Mouse (Mus musculus) hindbrain, embryonic 13.5 days (tissue): ENCODE data around the gene Fat1. TPM values are rescaled to one million over a fixed set of nuclear protein-coding genes. Genes with fewer than 3 reads are reported as not detected.

Experiments
- ATAC-seq: fragments of 200-750 bp; cut with Nextera tagmentation; 2 replicates; pipeline ENCODE4 v1.8.0; 2017; ENCODE audit warnings: moderate TSS enrichment; ENCODE audit not compliant: low FRiP score
- H3K27ac ChIP-seq: fragments of 300-500 bp; sonication (generic); 2 replicates; pipeline ENCODE4 v1.5.1; 2015; ENCODE audit warnings: inconsistent platforms, mild to moderate bottlenecking, moderate library complexity
- H3K27me3 ChIP-seq: fragments of 300-500 bp; sonication (generic); 2 replicates; pipeline ENCODE4 v1.6.1; 2015; ENCODE audit warnings: mild to moderate bottlenecking, inconsistent platforms
- H3K36me3 ChIP-seq: fragments of 300-500 bp; sonication (generic); 2 replicates; pipeline ENCODE4 v1.6.1; 2015; ENCODE audit warnings: mild to moderate bottlenecking, inconsistent platforms
- H3K4me1 ChIP-seq: fragments of 300-500 bp; sonication (generic); replicated peaks from 2 replicates; pipeline ENCODE4 v1.6.1; 2015; ENCODE audit warnings: inconsistent platforms
- H3K4me2 ChIP-seq: fragments of 300-500 bp; sonication (generic); 2 replicates; pipeline ENCODE4 v1.6.1; 2015; ENCODE audit warnings: inconsistent platforms, mild to moderate bottlenecking, moderate library complexity
- H3K4me3 ChIP-seq: fragments of 300-500 bp; sonication (generic); 2 replicates; pipeline ENCODE4 v1.5.1; 2015; ENCODE audit warnings: mild to moderate bottlenecking, inconsistent platforms
- H3K9ac ChIP-seq: fragments of 300-500 bp; sonication (generic); 2 replicates; pipeline ENCODE4 v1.6.1; 2015; ENCODE audit warnings: mild to moderate bottlenecking, inconsistent platforms
- H3K9me3 ChIP-seq: fragments of 300-500 bp; sonication (generic); 2 replicates; pipeline ENCODE4 v1.6.1; 2016; ENCODE audit warnings: inconsistent platforms
- WGBS: fragments of 180-500 bp; shearing (Covaris S2); methylation state at CpG from one replicate; pipeline ENCODE4 v1.1.7; 2015; 5-methylcytosine and 5-hydroxymethylcytosine counted together
- polyA plus RNA-seq: library from polyadenylated mRNA; unstranded; fragments of >200 nt; fragmentation: Nextera tagmentation; extraction: Ambion mirVana; gene quantifications from 2 replicates; pipeline ENCODE4 v1.2.1, GENCODE M21; 2015

Gene Fat1
- polyA plus RNA-seq, 1 experiment from 2014 or later = 12.7 TPM

- WGBS = 68% methylated on average over 5 of the region's 5 CpGs
- H3K4me2 ChIP-seq = no peak overlapping the region
- H3K9me3 ChIP-seq = peaks cover 5% of the 10 kb centered on the region; the same call in 1 of the 2 replicates
- H3K36me3 ChIP-seq = peaks cover 42% of the 10 kb centered on the region
- H3K27me3 ChIP-seq = no peaks in the 10 kb centered on the region
- no peaks in the 10 kb centered on the region for H3K4me1 ChIP-seq
- no peak for ATAC-seq
- H3K4me3 ChIP-seq = no peak overlapping the region
- no peak overlapping the region for H3K27ac ChIP-seq
- no peak overlapping the region for H3K9ac ChIP-seq
Measured at GRCm38 (mm10) chr8:45019241-45019640, 84.0 kb downstream of the Fat1 start.

GRCm38 (mm10) chr8:45021171-45021570 is 85.9 kb downstream of the Fat1 start:
- Histone ChIP-seq H3K27me3 (no peaks in the 10 kb centered on the region), H3K4me1 (no peaks in the 10 kb centered on the region), H3K9me3 (peaks cover 12% of the 10 kb centered on the region; the same call in 1 of the 2 replicates), H3K9ac (no peak overlapping the region), H3K4me2 (no peak overlapping the region), H3K4me3 (no peak overlapping the region), H3K36me3 (peaks cover 56% of the 10 kb centered on the region), H3K27ac (no peak overlapping the region)
- WGBS = 95% methylated on average over 5 of the region's 5 CpGs
- ATAC-seq = no peak

GRCm38 (mm10) chr8:45021911-45022665 is 86.8 kb downstream of the Fat1 start:
- peaks cover 12% of the 10 kb centered on the region; the same call in 1 of the 2 replicates for H3K9me3 ChIP-seq
- H3K27me3 ChIP-seq = no peaks in the 10 kb centered on the region
- no peak overlapping the region for H3K4me3 ChIP-seq
- 96% methylated on average over 21 of the region's 21 CpGs for WGBS
- H3K4me1 ChIP-seq = no peaks in the 10 kb centered on the region
- ATAC-seq = no peak
- peaks cover 63% of the 10 kb centered on the region for H3K36me3 ChIP-seq
- no peak overlapping the region for H3K27ac ChIP-seq
- no peak overlapping the region for H3K4me2 ChIP-seq
- no peak overlapping the region for H3K9ac ChIP-seq

- ATAC-seq = no peak
- H3K36me3 ChIP-seq = peaks cover 78% of the 10 kb centered on the region
- H3K4me2 ChIP-seq = no peak overlapping the region
- H3K4me3 ChIP-seq = no peak overlapping the region
- WGBS = 85% methylated on average over 6 of the region's 6 CpGs
- H3K27ac ChIP-seq = no peak overlapping the region
- no peaks in the 10 kb centered on the region for H3K27me3 ChIP-seq
- H3K9me3 ChIP-seq = peaks cover 12% of the 10 kb centered on the region; the same call in 1 of the 2 replicates
- no peak overlapping the region for H3K9ac ChIP-seq
- H3K4me1 ChIP-seq = no peaks in the 10 kb centered on the region
Measured at GRCm38 (mm10) chr8:45028081-45028497, 92.8 kb downstream of the Fat1 start.

GRCm38 (mm10) chr8:45038350-45038749 is 103.1 kb downstream of the Fat1 start:
- Histone ChIP-seq H3K4me1 (no peaks in the 10 kb centered on the region), H3K36me3 (peaks cover 78% of the 10 kb centered on the region), H3K9ac (no peak overlapping the region), H3K9me3 (peaks cover 2% of the 10 kb centered on the region; the same call in 1 of the 2 replicates), H3K4me2 (no peak overlapping the region), H3K27me3 (no peaks in the 10 kb centered on the region), H3K27ac (no peak overlapping the region), H3K4me3 (no peak overlapping the region)
- 88% methylated on average over 15 of the region's 15 CpGs for WGBS
- ATAC-seq = no peak

GRCm38 (mm10) chr8:45044160-45044559 is 108.9 kb downstream of the Fat1 start:
- Histone ChIP-seq H3K36me3 (peaks cover 51% of the 10 kb centered on the region), H3K4me1 (no peaks in the 10 kb centered on the region), H3K27me3 (no peaks in the 10 kb centered on the region), H3K27ac (no peak overlapping the region), H3K9me3 (peaks cover 2% of the 10 kb centered on the region; the same call in 1 of the 2 replicates), H3K9ac (no peak overlapping the region), H3K4me2 (no peak overlapping the region), H3K4me3 (no peak overlapping the region)
- ATAC-seq = no peak
- WGBS = 95% methylated on average over 26 of the region's 26 CpGs

GRCm38 (mm10) chr8:45050451-45050850 is 115.2 kb downstream of the Fat1 start:
- WGBS = 90% methylated on average over 8 of the region's 8 CpGs

GRCm38 (mm10) chr8:45051236-45051635 is 116.0 kb downstream of the Fat1 start:
- H3K4me2 ChIP-seq = no peak overlapping the region
- no peaks in the 10 kb centered on the region for H3K4me1 ChIP-seq
- no peak for ATAC-seq
- no peaks in the 10 kb centered on the region for H3K27me3 ChIP-seq
- no peak overlapping the region for H3K9ac ChIP-seq
- WGBS = 95% methylated on average over 30 of the region's 30 CpGs
- no peak overlapping the region for H3K27ac ChIP-seq
- no peaks in the 10 kb centered on the region for H3K9me3 ChIP-seq
- peaks cover 31% of the 10 kb centered on the region for H3K36me3 ChIP-seq
- H3K4me3 ChIP-seq = no peak overlapping the region

More at GRCm38 (mm10) chr8:45050451-45050850, 115.2 kb downstream of the Fat1 start:
- no peaks in the 10 kb centered on the region for H3K27me3 ChIP-seq
- no peak overlapping the region for H3K4me2 ChIP-seq
- no peak for ATAC-seq
- no peak overlapping the region for H3K9ac ChIP-seq
- H3K36me3 ChIP-seq = peaks cover 31% of the 10 kb centered on the region
- H3K9me3 ChIP-seq = no peaks in the 10 kb centered on the region
- no peak overlapping the region for H3K4me3 ChIP-seq
- no peaks in the 10 kb centered on the region for H3K4me1 ChIP-seq
- H3K27ac ChIP-seq = no peak overlapping the region

GRCm38 (mm10) chr8:45052205-45052604 is 117.0 kb downstream of the Fat1 start:
- no peak overlapping the region for H3K4me2 ChIP-seq
- ATAC-seq = peak; percentile 66; the same call in 1 of the 2 replicates
- 76% methylated on average over 1 of the region's 1 CpGs for WGBS
- H3K9ac ChIP-seq = no peak overlapping the region
- H3K36me3 ChIP-seq = peaks cover 25% of the 10 kb centered on the region
- no peaks in the 10 kb centered on the region for H3K27me3 ChIP-seq
- no peaks in the 10 kb centered on the region for H3K4me1 ChIP-seq
- H3K4me3 ChIP-seq = no peak overlapping the region
- no peaks in the 10 kb centered on the region for H3K9me3 ChIP-seq
- no peak overlapping the region for H3K27ac ChIP-seq

GRCm38 (mm10) chr8:45052618-45053017 is 117.4 kb downstream of the Fat1 start:
- Histone ChIP-seq H3K9me3 (no peaks in the 10 kb centered on the region), H3K4me2 (no peak overlapping the region), H3K36me3 (peaks cover 25% of the 10 kb centered on the region), H3K9ac (no peak overlapping the region), H3K27me3 (no peaks in the 10 kb centered on the region), H3K27ac (no peak overlapping the region), H3K4me3 (no peak overlapping the region), H3K4me1 (no peaks in the 10 kb centered on the region)
- 94% methylated on average over 9 of the region's 9 CpGs for WGBS
- ATAC-seq = peak; percentile 43; the same call in 1 of the 2 replicates

GRCm38 (mm10) chr8:45055500-45055899 is 120.3 kb downstream of the Fat1 start:
- H3K9me3 ChIP-seq = no peaks in the 10 kb centered on the region
- H3K4me3 ChIP-seq = no peak overlapping the region
- H3K27me3 ChIP-seq = no peaks in the 10 kb centered on the region
- no peak for ATAC-seq
- no peak overlapping the region for H3K4me2 ChIP-seq
- H3K4me1 ChIP-seq = no peaks in the 10 kb centered on the region
- no peak overlapping the region for H3K9ac ChIP-seq
- no peak overlapping the region for H3K27ac ChIP-seq
- 96% methylated on average over 3 of the region's 3 CpGs for WGBS
- H3K36me3 ChIP-seq = peaks cover 24% of the 10 kb centered on the region

GRCm38 (mm10) chr8:45056810-45057209 is 121.6 kb downstream of the Fat1 start:
- Histone ChIP-seq H3K27ac (no peak overlapping the region), H3K4me3 (no peak overlapping the region), H3K27me3 (no peaks in the 10 kb centered on the region), H3K9me3 (no peaks in the 10 kb centered on the region), H3K9ac (no peak overlapping the region), H3K4me1 (no peaks in the 10 kb centered on the region), H3K36me3 (peaks cover 14% of the 10 kb centered on the region), H3K4me2 (no peak overlapping the region)
- no peak for ATAC-seq
- 21% methylated on average over 3 of the region's 3 CpGs for WGBS

GRCm38 (mm10) chr8:45060083-45060482 is 124.8 kb downstream of the Fat1 start:
- WGBS = 85% methylated on average over 2 of the region's 2 CpGs
- H3K4me2 ChIP-seq = no peak overlapping the region
- no peaks in the 10 kb centered on the region; the same call in 1 of the 2 replicates for H3K36me3 ChIP-seq
- no peak overlapping the region for H3K4me3 ChIP-seq
- no peak overlapping the region for H3K27ac ChIP-seq
- H3K9me3 ChIP-seq = no peaks in the 10 kb centered on the region
- no peak overlapping the region for H3K9ac ChIP-seq
- no peak for ATAC-seq
- H3K27me3 ChIP-seq = no peaks in the 10 kb centered on the region
- H3K4me1 ChIP-seq = no peaks in the 10 kb centered on the region; the same call in 1 of the 2 replicates
